Mouse (Mus musculus): ENCODE data around the gene Cd68. TPM values are rescaled to one million over a fixed set of nuclear protein-coding genes. Genes with fewer than 3 reads are reported as not detected.

Cd68 gene
- polyA plus RNA-seq, 1 experiment from 2014 or later = 3.4 TPM

- peaks cover 10% of the 10 kb centered on the region for H3K4me1 ChIP-seq (ENCODE audit: control insufficient read depth, insufficient read depth, low read length)
- H3K27ac ChIP-seq (replicated peaks; ENCODE audit: low read depth, low read length) = no peak overlapping the region
- H3K9me3 ChIP-seq (ENCODE audit: control insufficient read depth, low read length) = no peaks in the 10 kb centered on the region
- ATAC-seq (ENCODE audit: insufficient number of reproducible peaks, low FRiP score, low TSS enrichment, low read depth) (no peak), DNase-seq (ENCODE audit: low spot score) (no peak)
- H3K36me3 ChIP-seq (ENCODE audit: control insufficient read depth, insufficient read depth, low read length) = no peaks in the 10 kb centered on the region
- no peak overlapping the region for H3K4me2 ChIP-seq (ENCODE audit: low read depth, severe bottlenecking)
- H3K4me3 ChIP-seq (ENCODE audit: low read depth, low read length) = no peak overlapping the region
- H3K27me3 ChIP-seq (ENCODE audit: control insufficient read depth, insufficient read depth, low read length) = no peaks in the 10 kb centered on the region
- H3K9ac ChIP-seq (ENCODE audit: low read length) = no peak overlapping the region
- 70% methylated on average over 1 of the region's 1 CpGs for WGBS
These were observed 33.6 kb upstream of the Cd68 start for GRCm38 (mm10) chr11:69699595-69699994.

- no peak overlapping the region for H3K9ac ChIP-seq (ENCODE audit: low read length)
- H3K27me3 ChIP-seq (ENCODE audit: control insufficient read depth, insufficient read depth, low read length) = no peaks in the 10 kb centered on the region
- no peak for ATAC-seq (ENCODE audit: insufficient number of reproducible peaks, low FRiP score, low TSS enrichment, low read depth)
- no peak for DNase-seq (ENCODE audit: low spot score)
- H3K27ac ChIP-seq (replicated peaks; ENCODE audit: low read depth, low read length) = no peak overlapping the region
- 75% methylated on average over 5 of the region's 5 CpGs for WGBS
- no peaks in the 10 kb centered on the region for H3K9me3 ChIP-seq (ENCODE audit: control insufficient read depth, low read length)
- H3K4me1 ChIP-seq (ENCODE audit: control insufficient read depth, insufficient read depth, low read length) = peaks cover 10% of the 10 kb centered on the region
- no peaks in the 10 kb centered on the region for H3K36me3 ChIP-seq (ENCODE audit: control insufficient read depth, insufficient read depth, low read length)
- no peak overlapping the region for H3K4me2 ChIP-seq (ENCODE audit: low read depth, severe bottlenecking)
- no peak overlapping the region for H3K4me3 ChIP-seq (ENCODE audit: low read depth, low read length)
These were observed 32.6 kb upstream of the Cd68 start for GRCm38 (mm10) chr11:69698574-69698973.

- no peak overlapping the region for H3K4me2 ChIP-seq (ENCODE audit: low read depth, severe bottlenecking)
- H3K4me3 ChIP-seq (ENCODE audit: low read depth, low read length) = no peak overlapping the region
- no peaks in the 10 kb centered on the region for H3K9me3 ChIP-seq (ENCODE audit: control insufficient read depth, low read length)
- WGBS = 85% methylated on average over 3 of the region's 3 CpGs
- H3K27me3 ChIP-seq (ENCODE audit: control insufficient read depth, insufficient read depth, low read length) = no peaks in the 10 kb centered on the region
- H3K27ac ChIP-seq (replicated peaks; ENCODE audit: low read depth, low read length) = no peak overlapping the region
- H3K4me1 ChIP-seq (ENCODE audit: control insufficient read depth, insufficient read depth, low read length) = peaks cover 10% of the 10 kb centered on the region
- DNase-seq (ENCODE audit: low spot score) (no peak), ATAC-seq (ENCODE audit: insufficient number of reproducible peaks, low FRiP score, low TSS enrichment, low read depth) (no peak)
- no peaks in the 10 kb centered on the region for H3K36me3 ChIP-seq (ENCODE audit: control insufficient read depth, insufficient read depth, low read length)
- H3K9ac ChIP-seq (ENCODE audit: low read length) = no peak overlapping the region
These were observed 31.4 kb upstream of the Cd68 start for GRCm38 (mm10) chr11:69697396-69697795.

DNA sequence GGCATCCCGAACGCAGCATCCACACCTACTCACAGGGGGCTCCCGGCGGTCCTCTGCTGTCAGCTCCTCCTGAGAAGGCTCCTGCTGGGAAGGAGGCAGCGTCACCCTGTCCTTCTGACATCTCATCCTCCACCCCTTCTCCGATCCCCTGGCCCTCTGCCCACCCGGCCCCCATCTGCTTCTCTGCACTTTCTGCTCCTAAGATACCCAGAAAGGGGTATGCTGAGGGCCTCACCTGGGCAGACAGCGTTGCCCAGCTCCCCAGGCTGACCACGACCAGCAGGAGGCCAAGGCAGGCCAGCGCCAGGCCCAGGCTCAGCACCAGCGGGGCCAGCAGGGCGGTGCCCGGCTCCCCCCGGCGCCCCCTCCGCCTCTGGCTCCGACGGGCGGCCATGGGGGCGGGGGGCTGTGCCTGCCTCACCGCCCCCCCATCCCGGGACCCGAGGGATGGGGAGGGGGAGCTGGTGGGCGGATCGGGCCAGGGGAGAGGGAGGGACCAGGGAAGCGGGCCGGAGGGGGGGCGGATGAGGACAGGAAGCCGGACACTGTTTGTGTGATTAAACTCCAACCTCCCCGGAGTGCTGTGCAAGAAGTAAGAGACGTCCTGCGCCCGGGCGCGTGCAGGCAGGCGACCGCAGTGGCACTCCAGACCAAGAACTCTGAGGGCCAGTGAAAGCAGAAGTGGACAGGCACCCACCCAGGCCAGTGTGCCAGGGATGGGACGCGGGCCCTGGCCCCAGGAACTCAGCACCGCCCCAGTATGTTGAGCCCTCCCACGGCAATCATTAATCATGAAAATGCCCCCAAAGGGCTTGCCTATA is 29.6 kb upstream of the Cd68 start, which contains the start of the genes Tnfsf12 and Tnfsfm13:
TSS of gene Tnfsf12 (minus strand) at position 489 of the 821 bp plus-strand sequence.
TSS of gene Tnfsfm13 (minus strand) at position 738 of the 821 bp plus-strand sequence.
- Histone ChIP-seq H3K27ac (replicated peaks; ENCODE audit: low read depth, low read length) (peak within 1 kb of the TSS; percentile 15; the same call in 1 of the 2 replicates), H3K9me3 (ENCODE audit: control insufficient read depth, low read length) (no peaks in the 10 kb centered on the region), H3K4me2 (ENCODE audit: low read depth, severe bottlenecking) (peak within 1 kb of the TSS; percentile 88), H3K4me1 (ENCODE audit: control insufficient read depth, insufficient read depth, low read length) (peaks cover 10% of the 10 kb centered on the region), H3K36me3 (ENCODE audit: control insufficient read depth, insufficient read depth, low read length) (no peaks in the 10 kb centered on the region), H3K27me3 (ENCODE audit: control insufficient read depth, insufficient read depth, low read length) (no peaks in the 10 kb centered on the region), H3K9ac (ENCODE audit: low read length) (peak within 1 kb of the TSS; percentile 80), H3K4me3 (ENCODE audit: low read depth, low read length) (peak within 1 kb of the TSS; percentile 39)
- DNase-seq (ENCODE audit: low spot score) (peak; percentile 71), ATAC-seq (ENCODE audit: insufficient number of reproducible peaks, low FRiP score, low TSS enrichment, low read depth) (peak; percentile 76)
- WGBS = 2% methylated on average over 40 of the region's 41 CpGs

GRCm38 (mm10) chr11:69695046-69695360 is 29.1 kb upstream of the Cd68 start:
- no peak for DNase-seq (ENCODE audit: low spot score)
- 29% methylated on average over 6 of the region's 6 CpGs for WGBS
- no peaks in the 10 kb centered on the region for H3K27me3 ChIP-seq (ENCODE audit: control insufficient read depth, insufficient read depth, low read length)
- H3K4me2 ChIP-seq (ENCODE audit: low read depth, severe bottlenecking) = peak overlapping the region; percentile 88; the same call in 1 of the 2 replicates
- no peaks in the 10 kb centered on the region for H3K36me3 ChIP-seq (ENCODE audit: control insufficient read depth, insufficient read depth, low read length)
- H3K27ac ChIP-seq (replicated peaks; ENCODE audit: low read depth, low read length) = 0 out of 2 replicates have a peak overlapping the region, but pooled peaks have one; percentile 15
- peak overlapping the region; percentile 80 for H3K9ac ChIP-seq (ENCODE audit: low read length)
- H3K4me3 ChIP-seq (ENCODE audit: low read depth, low read length) = peak overlapping the region; percentile 39; the same call in 1 of the 2 replicates
- peaks cover 10% of the 10 kb centered on the region for H3K4me1 ChIP-seq (ENCODE audit: control insufficient read depth, insufficient read depth, low read length)
- 0 out of 2 replicates have a peak, but pooled peaks have one; percentile 4 for ATAC-seq (ENCODE audit: insufficient number of reproducible peaks, low FRiP score, low TSS enrichment, low read depth)
- H3K9me3 ChIP-seq (ENCODE audit: control insufficient read depth, low read length) = no peaks in the 10 kb centered on the region

DNA sequence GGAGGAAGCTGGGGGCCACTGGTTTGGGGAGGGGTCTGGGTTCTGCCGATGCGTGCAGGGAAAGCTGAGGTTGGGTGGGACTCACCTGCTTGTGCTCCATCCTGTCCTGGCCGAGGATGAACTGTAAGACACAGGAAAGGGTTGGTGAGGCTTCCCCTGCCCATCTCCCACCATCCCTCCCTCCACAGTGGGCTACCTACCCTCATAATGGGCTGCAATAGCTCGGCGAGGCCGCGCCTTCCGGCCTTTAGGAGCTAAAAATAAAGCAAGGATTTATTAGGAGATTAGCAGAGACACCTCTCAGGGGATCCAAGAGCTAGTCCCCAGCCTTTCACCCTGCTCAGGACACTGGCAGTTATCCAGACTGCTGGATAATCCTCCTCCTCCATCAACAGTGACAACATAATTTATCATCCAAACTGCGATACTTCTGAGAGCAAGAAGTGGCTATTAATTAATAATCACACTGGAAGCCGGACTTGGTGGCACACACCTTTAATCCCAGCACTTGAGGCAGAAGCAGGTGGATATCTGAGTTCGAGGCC is 27.5 kb upstream of the Cd68 start:
- H3K4me3 ChIP-seq (ENCODE audit: low read depth, low read length) = no peak overlapping the region
- no peak for DNase-seq (ENCODE audit: low spot score)
- WGBS = 61% methylated on average over 11 of the region's 11 CpGs
- H3K4me1 ChIP-seq (ENCODE audit: control insufficient read depth, insufficient read depth, low read length) = peaks cover 10% of the 10 kb centered on the region
- no peaks in the 10 kb centered on the region for H3K9me3 ChIP-seq (ENCODE audit: control insufficient read depth, low read length)
- no peak for ATAC-seq (ENCODE audit: insufficient number of reproducible peaks, low FRiP score, low TSS enrichment, low read depth)
- H3K4me2 ChIP-seq (ENCODE audit: low read depth, severe bottlenecking) = no peak overlapping the region
- no peaks in the 10 kb centered on the region for H3K36me3 ChIP-seq (ENCODE audit: control insufficient read depth, insufficient read depth, low read length)
- H3K27ac ChIP-seq (replicated peaks; ENCODE audit: low read depth, low read length) = no peak overlapping the region
- no peaks in the 10 kb centered on the region for H3K27me3 ChIP-seq (ENCODE audit: control insufficient read depth, insufficient read depth, low read length)
- peak overlapping the region; percentile 12; the same call in 1 of the 2 replicates for H3K9ac ChIP-seq (ENCODE audit: low read length)

- DNase-seq (ENCODE audit: low spot score) (no peak), ATAC-seq (ENCODE audit: insufficient number of reproducible peaks, low FRiP score, low TSS enrichment, low read depth) (no peak)
- no peak overlapping the region for H3K27ac ChIP-seq (replicated peaks; ENCODE audit: low read depth, low read length)
- H3K4me3 ChIP-seq (ENCODE audit: low read depth, low read length) = no peak overlapping the region
- no peaks in the 10 kb centered on the region for H3K9me3 ChIP-seq (ENCODE audit: control insufficient read depth, low read length)
- H3K4me2 ChIP-seq (ENCODE audit: low read depth, severe bottlenecking) = no peak overlapping the region
- no peaks in the 10 kb centered on the region for H3K27me3 ChIP-seq (ENCODE audit: control insufficient read depth, insufficient read depth, low read length)
- no peaks in the 10 kb centered on the region for H3K36me3 ChIP-seq (ENCODE audit: control insufficient read depth, insufficient read depth, low read length)
- WGBS = 80% methylated on average over 6 of the region's 6 CpGs
- peaks cover 10% of the 10 kb centered on the region for H3K4me1 ChIP-seq (ENCODE audit: control insufficient read depth, insufficient read depth, low read length)
- H3K9ac ChIP-seq (ENCODE audit: low read length) = no peak overlapping the region
These were observed 26.9 kb upstream of the Cd68 start for GRCm38 (mm10) chr11:69692863-69693262.

DNA sequence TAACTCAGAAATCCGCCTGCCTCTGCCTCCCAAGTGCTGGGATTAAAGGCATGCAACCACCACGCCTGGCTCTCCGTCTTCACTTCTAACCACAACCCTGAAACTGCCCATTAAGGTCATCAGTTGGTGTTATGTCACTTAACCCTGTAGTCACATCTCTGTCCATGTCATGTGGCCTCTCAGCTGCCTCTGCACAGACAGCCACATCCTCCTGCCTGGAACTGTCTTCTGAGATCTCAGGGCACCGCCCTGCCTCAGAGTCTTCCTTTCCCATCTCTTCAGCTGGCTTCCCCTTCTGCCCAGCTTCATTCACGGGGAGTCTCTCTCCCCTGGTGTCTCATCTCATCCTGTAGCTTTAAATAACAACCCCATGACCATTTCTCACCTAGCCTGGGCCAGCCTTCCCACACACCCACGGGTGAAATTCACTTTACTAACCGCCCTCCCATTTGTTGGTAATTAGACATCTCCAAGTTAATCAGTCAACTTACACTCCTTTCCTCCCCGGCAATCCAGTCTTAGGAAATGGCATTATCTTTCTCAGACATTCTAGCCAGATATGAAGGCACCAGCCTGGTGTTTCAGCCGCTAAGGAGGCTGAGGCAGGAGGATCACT is 26.4 kb upstream of the Cd68 start:
- ATAC-seq (ENCODE audit: insufficient number of reproducible peaks, low FRiP score, low TSS enrichment, low read depth) = no peak
- no peak for DNase-seq (ENCODE audit: low spot score)
- 73% methylated on average over 9 of the region's 9 CpGs for WGBS
- Histone ChIP-seq H3K4me2 (ENCODE audit: low read depth, severe bottlenecking) (no peak overlapping the region), H3K4me3 (ENCODE audit: low read depth, low read length) (no peak overlapping the region), H3K9ac (ENCODE audit: low read length) (no peak overlapping the region), H3K27ac (replicated peaks; ENCODE audit: low read depth, low read length) (no peak overlapping the region), H3K27me3 (ENCODE audit: control insufficient read depth, insufficient read depth, low read length) (no peaks in the 10 kb centered on the region), H3K4me1 (ENCODE audit: control insufficient read depth, insufficient read depth, low read length) (peaks cover 10% of the 10 kb centered on the region), H3K9me3 (ENCODE audit: control insufficient read depth, low read length) (no peaks in the 10 kb centered on the region), H3K36me3 (ENCODE audit: control insufficient read depth, insufficient read depth, low read length) (no peaks in the 10 kb centered on the region)
